Mouse (Mus musculus): Measurements from ENCODE around the gene Slc36a3. TPM values are rescaled to one million over a fixed set of nuclear protein-coding genes. Genes with fewer than 3 reads are reported as not detected.

The Slc36a3 gene
- polyA plus RNA-seq, 1 experiment = not detected

- Histone ChIP-seq H3K4me3 (replicated peaks; ENCODE audit: control insufficient read depth, low read depth, low read length) (no peak overlapping the region), H3K4me1 (ENCODE audit: control insufficient read depth, insufficient read depth, low read length) (peaks cover 7% of the 10 kb centered on the region), H3K27ac (ENCODE audit: control insufficient read depth, insufficient read depth, low read depth, low read length, poor library complexity) (no peak overlapping the region)
- TF ChIP-seq CTCF (IDR thresholded peaks at IDR 0.05; ENCODE audit: control insufficient read depth, insufficient read depth, low read length) (no peak), POLR2A (IDR thresholded peaks at IDR 0.05; ENCODE audit: borderline replicate concordance, control insufficient read depth, low read depth, low read length) (no peak)
- 55% methylated on average over 2 of the region's 2 CpGs for WGBS
Measured at GRCm38 (mm10) chr11:55075602-55076001, 75.9 kb downstream of the Slc36a3 start.

Other genes starting within 250 kb of the Slc36a3 start
- 86.6 and 132 TPM in 2 replicates for gene Gpx3, start 249.3 kb downstream of the Slc36a3 start, polyA plus RNA-seq (2011; ENCODE audit: insufficient read depth, insufficient read length, low replicate concordance, missing spikeins)
- 10.1 and 22.5 TPM in 2 replicates for gene Tnip1, start 188.8 kb downstream of the Slc36a3 start, polyA plus RNA-seq (2011; ENCODE audit: insufficient read depth, insufficient read length, low replicate concordance, missing spikeins)
- 17.6 and 30.5 TPM in 2 replicates for gene Anxa6, start 118.3 kb downstream of the Slc36a3 start, polyA plus RNA-seq (2011; ENCODE audit: insufficient read depth, insufficient read length, low replicate concordance, missing spikeins)
- gene Ccdc69, start 73.6 kb downstream of the Slc36a3 start, polyA plus RNA-seq (2011; ENCODE audit: insufficient read depth, insufficient read length, low replicate concordance, missing spikeins) = 2.8 and 7.7 TPM in 2 replicates
- 7.6 and 20.8 TPM in 2 replicates for gene Gm2a, start 53.6 kb downstream of the Slc36a3 start, polyA plus RNA-seq (2011; ENCODE audit: insufficient read depth, insufficient read length, low replicate concordance, missing spikeins)
- 0.85 and 4.3 TPM in 2 replicates for gene Slc36a2, start 33.4 kb upstream of the Slc36a3 start, polyA plus RNA-seq (2011; ENCODE audit: insufficient read depth, insufficient read length, low replicate concordance, missing spikeins)
- 6.9 and 19.1 TPM in 2 replicates for gene Slc36a1, start 52.6 kb upstream of the Slc36a3 start, polyA plus RNA-seq (2011; ENCODE audit: insufficient read depth, insufficient read length, low replicate concordance, missing spikeins)
- not detected in 2 replicates for gene Fat2, start 184.9 kb upstream of the Slc36a3 start, polyA plus RNA-seq (2011; ENCODE audit: insufficient read depth, insufficient read length, low replicate concordance, missing spikeins)

All from bone marrow, adult 2 months (tissue).